Mouse (Mus musculus): ENCODE results near the gene Kiss1. TPM values are rescaled to one million over a fixed set of nuclear protein-coding genes. Genes with fewer than 3 reads are reported as not detected.

Gene Kiss1
- total and polyA plus RNA-seq, 3 experiments: not detected

DNA sequence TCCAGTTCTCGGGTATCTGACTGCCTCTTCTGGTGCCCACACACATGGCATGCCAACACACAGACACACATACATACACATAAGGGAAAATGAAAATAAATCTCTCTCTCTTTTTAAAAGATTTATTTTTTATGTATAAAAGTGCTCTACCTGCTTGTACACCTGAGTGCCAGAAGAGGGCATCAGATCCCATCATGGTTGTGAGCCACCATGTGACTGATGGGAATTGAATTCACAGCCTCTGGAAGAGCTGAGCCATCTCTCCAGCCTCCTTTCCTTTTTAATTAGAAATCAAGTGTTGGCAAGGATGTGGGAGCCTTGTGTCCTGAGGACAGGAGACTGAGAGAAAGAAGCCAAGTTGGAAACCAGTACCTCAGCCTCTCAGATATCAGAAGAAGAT is 4.5 kb upstream of the Kiss1 start (continued):
- TF ChIP-seq NRF1 (IDR thresholded peaks at IDR 0.05; ENCODE audit: insufficient read depth, low read depth, low read length, poor library complexity, severe bottlenecking): no peak

DNA sequence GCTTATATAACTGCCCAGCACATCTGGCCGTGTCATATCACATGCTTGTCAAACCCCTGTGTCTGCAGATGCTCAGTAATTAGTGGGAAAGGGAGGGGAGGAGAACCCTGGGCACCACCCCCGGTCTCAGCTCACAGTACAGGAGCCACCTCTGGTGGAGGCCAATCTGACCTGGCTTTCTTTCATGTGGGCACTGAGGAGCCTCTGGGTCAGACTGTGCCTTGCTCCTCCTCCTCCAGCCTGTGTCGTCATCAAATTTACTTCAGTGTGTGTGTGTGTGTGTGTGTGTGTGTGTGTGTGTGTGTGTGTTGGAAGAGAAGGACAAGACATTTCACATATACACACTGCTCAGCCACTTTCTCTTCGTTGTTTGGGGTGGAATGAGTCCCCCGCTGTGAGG is 1.7 kb downstream of the Kiss1 start:
- Histone ChIP-seq H3K36me3 (ENCODE audit: control insufficient read depth in 1 of 2, insufficient read depth in 2 of 2, low read length in 2 of 2) (no peaks in the 10 kb centered on the region), H3K4me1 (ENCODE audit: control insufficient read depth in 1 of 2, insufficient read depth in 2 of 2, low read length in 2 of 2) (no peaks in the 10 kb centered on the region), H3K4me3 (ENCODE audit: control insufficient read depth in 1 of 2, insufficient read depth in 1 of 2, low read depth in 2 of 2, low read length in 2 of 2) (no peak overlapping the region), H3K79me2 (ENCODE audit: control insufficient read depth, insufficient read depth, low read length, poor library complexity) (no peaks in the 10 kb centered on the region), H3K9me3 (replicated peaks; ENCODE audit: insufficient read depth, low read length) (no peaks in the 10 kb centered on the region), H3K27me3 (ENCODE audit: control insufficient read depth in 1 of 2, insufficient read depth in 2 of 2, low read length in 2 of 2) (peaks cover 2 to 3% of the 10 kb centered on the region in 2 experiments; a peak in 2 of 4 replicates), H3K9ac (ENCODE audit: control insufficient read depth, low read depth, low read length, poor library complexity, severe bottlenecking) (no peak overlapping the region), H3K27ac (ENCODE audit: control insufficient read depth, low read depth, low read length) (no peak overlapping the region)
- no peak for TF ChIP-seq SMC3 (IDR thresholded peaks at IDR 0.05; ENCODE audit: low read depth, low read length)
- no peak for TF ChIP-seq HCFC1 (IDR thresholded peaks at IDR 0.05; ENCODE audit: low read depth, low read length)
- no peak for TF ChIP-seq ZMIZ1 (IDR thresholded peaks at IDR 0.05; ENCODE audit: low read depth, low read length)
- no peak for TF ChIP-seq SIN3A (IDR thresholded peaks at IDR 0.05; ENCODE audit: low read length)
- TF ChIP-seq CHD1 (IDR thresholded peaks at IDR 0.05; ENCODE audit: low read depth, low read length): no peak
- no peak for TF ChIP-seq RAD21 (IDR thresholded peaks at IDR 0.05; ENCODE audit: low read depth, low read length)
- no peak for DNase-seq (ENCODE audit: low read depth, low spot score)

DNA sequence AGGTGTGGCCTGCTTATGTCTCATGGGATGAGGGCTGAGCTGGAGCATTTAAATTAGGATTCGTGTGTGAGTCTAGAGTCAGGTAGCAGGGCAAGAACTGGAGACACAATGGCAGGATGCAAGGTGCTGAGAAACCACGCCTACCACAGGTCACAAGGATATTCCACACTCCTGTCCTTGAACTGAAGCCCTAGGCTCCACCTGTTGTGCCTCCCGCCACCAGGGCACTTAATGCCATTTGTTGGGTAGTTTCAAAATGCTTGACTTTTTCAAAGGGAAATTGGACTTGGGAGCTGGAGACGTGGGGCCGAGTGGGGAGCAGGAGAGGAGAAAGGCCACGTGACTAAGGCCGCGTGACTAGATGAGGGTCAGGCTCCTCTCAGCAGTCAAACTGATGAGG is 4.3 kb downstream of the Kiss1 start:
- H3K27ac ChIP-seq (ENCODE audit: control insufficient read depth, low read depth, low read length): no peak overlapping the region
- H3K36me3 ChIP-seq (ENCODE audit: control insufficient read depth in 1 of 2, insufficient read depth in 2 of 2, low read length in 2 of 2): no peaks in the 10 kb centered on the region
- TF ChIP-seq MYC (IDR thresholded peaks at IDR 0.05; ENCODE audit: low read depth, low read length): no peak
- no peak for TF ChIP-seq UBTF (IDR thresholded peaks at IDR 0.05; ENCODE audit: borderline replicate concordance, insufficient read depth, low read depth, low read length)
- no peak for TF ChIP-seq MEF2A (IDR thresholded peaks at IDR 0.05; ENCODE audit: extremely low read depth, insufficient replicate concordance, low read depth, low read length, poor library complexity, severe bottlenecking)
- TF ChIP-seq E2F4 (IDR thresholded peaks at IDR 0.05; ENCODE audit: borderline replicate concordance, low read depth, low read length): no peak
- no peak for TF ChIP-seq POLR2A (IDR thresholded peaks at IDR 0.05; ENCODE audit: control insufficient read depth in 1 of 2, insufficient read depth in 1 of 2, low read depth in 1 of 2, low read length in 2 of 2, poor library complexity in 1 of 2)
- no peak for TF ChIP-seq ZKSCAN1 (IDR thresholded peaks at IDR 0.05; ENCODE audit: low read depth, low read length)
- TF ChIP-seq RAD21 (IDR thresholded peaks at IDR 0.05; ENCODE audit: low read depth, low read length): no peak
- no peak for TF ChIP-seq EP300 (IDR thresholded peaks at IDR 0.05; ENCODE audit: low read depth in 1 of 2, low read length in 2 of 2)
- TF ChIP-seq POLR2AphosphoS2 (IDR thresholded peaks at IDR 0.05; ENCODE audit: low read length): no peak
- TF ChIP-seq HCFC1 (IDR thresholded peaks at IDR 0.05; ENCODE audit: low read depth, low read length): no peak
- TF ChIP-seq CHD2 (IDR thresholded peaks at IDR 0.05; ENCODE audit: low read length): no peak
- TF ChIP-seq JUND (IDR thresholded peaks at IDR 0.05; ENCODE audit: low read depth, low read length): no peak
- TF ChIP-seq MAFK (IDR thresholded peaks at IDR 0.05; ENCODE audit: borderline replicate concordance, low read depth, low read length): no peak
- no peak for TF ChIP-seq MAX (IDR thresholded peaks at IDR 0.05; ENCODE audit: low read length)
- TF ChIP-seq TBP (IDR thresholded peaks at IDR 0.05; ENCODE audit: low read depth, low read length): no peak
- no peak for TF ChIP-seq MAZ (IDR thresholded peaks at IDR 0.05; ENCODE audit: low read depth, low read length)
- no peak for TF ChIP-seq BHLHE40 (IDR thresholded peaks at IDR 0.05; ENCODE audit: borderline replicate concordance, low read depth, low read length)
- no peak for DNase-seq (ENCODE audit: low read depth, low spot score)
- H3K27me3 ChIP-seq (ENCODE audit: control insufficient read depth in 1 of 2, insufficient read depth in 2 of 2, low read length in 2 of 2): peaks cover 2 to 10% of the 10 kb centered on the region in 2 experiments; a peak in 3 of 4 replicates
- H3K9ac ChIP-seq (ENCODE audit: control insufficient read depth, low read depth, low read length, poor library complexity, severe bottlenecking): no peak overlapping the region
- no peaks in the 10 kb centered on the region for H3K4me1 ChIP-seq (ENCODE audit: control insufficient read depth in 1 of 2, insufficient read depth in 2 of 2, low read length in 2 of 2)
- no peak overlapping the region for H3K4me3 ChIP-seq (ENCODE audit: control insufficient read depth in 1 of 2, insufficient read depth in 1 of 2, low read depth in 2 of 2, low read length in 2 of 2)
- no peaks in the 10 kb centered on the region for H3K79me2 ChIP-seq (ENCODE audit: control insufficient read depth, insufficient read depth, low read length, poor library complexity)
- H3K9me3 ChIP-seq (replicated peaks; ENCODE audit: insufficient read depth, low read length): no peaks in the 10 kb centered on the region
